Mouse (Mus musculus): ENCODE measurements at regions not wholly inside any gene's neighbourhood (a gene's known extent, or its start where the extent isn't known, plus 50 kb on each side); places are given as distances from the start of the nearest gene placed in this dataset.

DNA sequence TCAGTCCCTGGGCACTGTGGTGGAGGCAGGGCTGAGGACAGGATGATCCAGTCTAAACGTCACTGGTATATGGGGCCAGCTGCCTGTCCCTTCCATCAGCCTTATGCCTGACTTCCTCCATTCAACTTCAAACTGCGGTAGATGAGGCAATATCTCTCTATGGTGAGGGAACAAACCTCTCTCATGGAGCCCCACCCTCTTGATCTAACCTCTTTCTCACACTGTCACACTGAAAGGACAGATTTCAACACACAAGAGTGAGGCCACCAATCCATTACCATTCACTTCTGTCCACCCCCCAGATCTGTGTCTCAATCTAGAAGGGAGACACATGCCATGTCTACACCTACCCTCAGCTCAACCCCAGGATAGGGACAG, 92.5 kb upstream of the Smad3 start:
- no peak for DNase-seq (ENCODE audit: low spot score)

DNA sequence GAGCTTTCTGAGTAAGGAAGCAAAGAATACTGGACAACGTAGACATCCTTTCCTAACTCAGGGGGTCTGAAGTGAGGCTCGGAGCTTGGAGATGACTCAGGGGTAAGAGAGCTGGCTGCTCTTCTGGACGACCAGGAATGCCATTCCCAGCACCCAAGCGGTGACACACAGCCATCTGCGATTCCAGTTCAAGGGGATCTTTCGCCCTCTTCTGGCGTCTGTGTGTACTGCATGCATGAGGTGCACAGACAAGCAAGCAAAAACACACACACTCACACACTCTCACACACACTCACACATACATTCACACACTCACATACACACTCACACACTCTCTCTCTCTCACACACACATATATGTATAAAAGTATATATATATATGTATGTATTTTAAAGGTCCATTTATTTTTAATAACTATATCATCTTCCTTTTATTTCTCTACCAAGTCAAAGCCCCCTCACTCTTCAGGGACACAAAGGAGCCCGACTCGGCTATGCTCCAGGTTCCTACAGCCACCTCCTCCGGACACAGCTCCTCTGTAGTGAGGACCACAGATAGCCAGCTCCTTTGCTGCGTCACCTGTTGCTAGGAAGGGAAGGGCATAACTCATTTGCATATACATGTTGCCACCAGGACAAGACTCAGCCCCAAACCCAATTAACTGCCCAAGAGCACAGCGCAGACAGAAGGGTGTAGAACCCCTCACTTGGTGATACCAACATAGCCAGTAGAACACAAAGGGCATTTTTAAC, 91.9 kb upstream of the Smad3 start:
- DNase-seq (ENCODE audit: low spot score): no peak

DNA sequence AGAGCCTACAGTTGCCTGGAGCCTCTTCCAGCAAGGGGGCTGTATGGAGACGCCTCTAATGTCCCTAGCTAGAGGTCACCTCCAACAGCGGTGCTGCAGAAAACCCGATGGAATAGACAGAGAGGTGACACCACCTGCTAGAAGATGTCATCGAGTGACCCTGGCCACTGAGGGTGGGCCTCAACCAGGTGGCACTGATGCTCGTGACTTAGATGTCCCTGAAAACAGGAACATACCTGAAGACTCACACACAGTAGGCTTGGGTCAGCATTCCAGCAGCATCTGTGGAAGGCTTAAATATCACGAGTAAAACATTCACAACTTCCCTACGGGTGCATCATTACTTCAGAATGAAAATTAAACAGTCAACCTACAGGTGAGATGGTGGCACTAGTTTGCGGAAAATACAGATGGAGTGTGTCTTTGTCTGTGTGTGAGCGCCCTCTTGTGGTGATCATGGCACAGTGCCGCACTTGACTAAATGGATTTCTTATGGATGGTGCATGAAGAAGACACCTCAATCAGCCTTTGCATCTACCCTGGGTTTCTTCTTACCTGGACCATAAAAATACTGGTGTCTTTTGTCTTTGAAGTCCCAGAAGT, 86.2 kb upstream of the Smad3 start:
- DNase-seq (ENCODE audit: low spot score): peak; percentile 82

DNA sequence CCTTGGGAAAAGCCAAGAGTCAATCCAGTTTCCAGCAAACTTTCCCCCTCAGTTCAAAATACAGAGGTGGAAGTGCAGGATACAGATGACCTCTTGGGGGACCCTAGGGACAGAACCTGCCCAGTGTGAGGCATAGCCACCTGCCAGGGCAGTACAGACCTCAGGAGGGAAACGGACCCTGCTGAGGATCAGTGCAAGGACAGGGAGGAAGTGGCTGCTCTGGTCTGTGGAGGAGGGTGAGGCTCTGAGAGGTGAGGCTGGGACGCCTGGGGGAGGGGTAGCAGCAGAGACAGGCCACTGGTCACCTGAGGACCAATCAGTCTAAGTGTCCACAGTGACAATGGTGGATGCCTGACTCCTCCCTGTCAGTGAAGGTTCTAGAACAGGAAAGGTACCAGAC, 85.6 kb upstream of the Smad3 start:
- DNase-seq (ENCODE audit: low spot score): no peak

DNA sequence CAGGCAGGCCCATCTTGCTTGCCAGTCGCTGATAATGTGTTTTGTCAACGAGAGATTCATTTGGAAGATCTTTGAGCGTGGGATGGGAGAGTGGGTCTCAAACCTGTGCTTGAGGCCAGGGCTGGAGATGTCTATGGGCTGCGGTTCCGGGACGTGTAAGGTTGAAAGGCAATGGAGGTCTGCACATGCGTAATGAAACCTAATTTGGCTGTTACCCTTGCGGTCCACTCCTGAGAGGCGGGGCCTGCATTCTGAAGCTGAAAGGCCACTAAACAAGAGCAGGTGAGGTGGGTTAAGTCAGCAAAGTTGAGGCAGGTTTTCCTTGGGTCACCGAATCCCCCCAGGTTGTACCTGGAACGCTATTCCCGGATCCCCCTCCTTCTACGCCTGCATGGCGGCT, 83.3 kb upstream of the Smad3 start:
- DNase-seq (ENCODE audit: low spot score): no peak

DNA sequence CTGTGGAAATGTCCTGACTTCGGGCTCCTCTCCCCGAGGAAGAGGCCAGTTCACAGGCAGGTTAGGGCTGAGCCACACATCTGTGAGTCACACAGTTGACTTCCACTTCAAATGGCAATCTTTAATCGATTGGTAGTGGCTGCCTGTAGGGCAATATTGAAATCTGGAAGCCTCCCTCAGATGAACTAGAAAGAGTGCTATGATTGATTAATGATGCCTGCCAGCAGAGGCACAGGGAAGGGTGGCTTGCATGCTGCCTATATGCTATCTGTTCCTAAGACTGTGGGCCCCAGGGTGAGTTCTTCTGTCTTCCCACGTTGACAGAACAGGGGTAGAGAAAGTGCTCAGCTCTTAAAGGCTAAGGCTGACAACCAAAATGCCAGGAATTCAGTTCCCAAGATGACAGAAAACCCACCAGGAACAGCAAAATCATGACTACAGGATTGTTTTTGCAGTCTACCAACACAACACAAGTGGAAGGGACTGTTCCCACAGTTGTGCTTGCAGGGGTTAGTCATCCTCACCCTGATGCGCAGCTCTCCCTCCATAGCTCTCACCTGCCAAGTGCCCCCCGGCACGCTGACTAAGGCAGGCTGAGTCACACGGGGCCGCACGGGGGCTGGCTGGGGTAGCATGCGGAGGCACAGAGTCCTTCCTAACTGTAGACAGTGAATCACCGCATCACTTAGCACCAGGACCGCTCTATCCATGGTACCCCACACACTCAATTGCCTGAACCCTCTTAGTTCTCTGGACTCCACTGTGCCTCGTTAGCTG, 81.4 kb upstream of the Smad3 start:
- DNase-seq (ENCODE audit: low spot score): no peak

DNA sequence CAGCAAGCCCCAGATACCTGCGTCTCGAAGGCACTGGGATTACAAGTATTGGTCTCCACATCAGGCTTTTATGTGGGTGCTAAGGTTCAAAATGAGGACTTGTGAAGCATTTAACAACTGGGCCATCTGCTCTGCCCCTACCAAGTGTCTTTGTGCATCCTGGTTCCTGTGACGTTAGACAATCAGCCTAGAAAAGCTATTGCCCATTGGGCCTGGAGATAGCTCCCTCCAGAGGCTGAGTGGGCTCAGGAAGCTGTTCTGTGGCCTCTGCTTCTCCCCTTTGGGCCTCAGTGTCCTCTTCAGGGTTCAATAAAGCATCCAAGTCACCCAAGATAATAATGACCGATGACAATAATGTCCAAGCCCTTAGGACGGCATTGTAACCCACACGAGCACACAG, 79.8 kb upstream of the Smad3 start:
- DNase-seq (ENCODE audit: low spot score): no peak

DNA sequence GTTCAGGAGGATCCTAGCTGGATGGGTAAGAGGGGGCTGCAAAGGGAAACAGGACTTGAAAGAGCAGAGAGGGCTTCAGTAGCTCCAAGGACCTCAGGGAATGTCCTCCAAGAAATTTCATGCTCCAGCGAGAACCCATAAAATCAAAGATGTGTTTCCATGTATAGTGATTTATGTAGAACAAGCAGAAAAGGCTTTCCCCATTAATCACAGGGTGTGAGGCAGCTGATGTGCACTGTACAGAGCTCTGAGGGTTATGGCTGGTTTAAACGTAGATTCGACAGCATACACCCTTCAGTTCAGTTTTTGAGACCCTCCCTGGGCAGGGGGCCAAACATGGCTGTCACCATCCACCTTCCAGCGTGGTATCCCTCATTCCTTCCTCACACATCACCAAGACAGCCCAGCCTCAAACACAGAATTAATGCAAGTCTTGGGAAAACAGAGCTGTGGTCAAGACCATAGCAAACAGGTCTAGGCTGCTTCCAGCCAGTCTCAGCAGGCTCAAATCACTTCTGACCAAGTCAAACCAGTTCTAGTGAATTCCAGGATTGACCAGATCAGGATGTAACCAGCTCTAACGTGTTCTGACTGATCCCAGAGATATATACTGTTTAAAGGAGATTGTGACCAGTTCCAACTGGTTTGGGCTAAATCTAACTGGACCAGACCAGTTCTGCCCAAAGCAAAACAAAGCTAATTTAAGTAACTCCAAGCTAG, 78.9 kb upstream of the Smad3 start:
- no peak for DNase-seq (ENCODE audit: low spot score)

DNA sequence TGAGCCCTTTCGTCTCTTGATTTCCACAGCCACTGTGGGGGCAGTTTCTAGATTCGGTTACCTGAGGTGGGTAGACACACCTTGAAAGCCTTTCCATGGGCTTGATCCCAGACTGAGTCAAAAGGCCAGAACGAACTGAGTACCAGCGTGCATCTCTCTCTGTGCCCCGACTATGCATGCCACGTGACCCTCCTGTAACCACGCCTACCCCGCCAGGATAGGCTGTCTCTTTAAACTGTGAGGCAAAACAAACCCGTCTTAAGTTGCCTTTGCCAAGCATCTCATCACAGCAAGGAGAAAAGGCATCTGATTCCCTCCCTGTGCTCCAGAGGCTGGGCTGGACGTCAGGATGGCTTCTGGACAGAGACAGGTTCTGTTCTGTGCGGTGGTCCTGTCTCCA, 78.2 kb upstream of the Smad3 start:
- no peak for DNase-seq (ENCODE audit: low spot score)

DNA sequence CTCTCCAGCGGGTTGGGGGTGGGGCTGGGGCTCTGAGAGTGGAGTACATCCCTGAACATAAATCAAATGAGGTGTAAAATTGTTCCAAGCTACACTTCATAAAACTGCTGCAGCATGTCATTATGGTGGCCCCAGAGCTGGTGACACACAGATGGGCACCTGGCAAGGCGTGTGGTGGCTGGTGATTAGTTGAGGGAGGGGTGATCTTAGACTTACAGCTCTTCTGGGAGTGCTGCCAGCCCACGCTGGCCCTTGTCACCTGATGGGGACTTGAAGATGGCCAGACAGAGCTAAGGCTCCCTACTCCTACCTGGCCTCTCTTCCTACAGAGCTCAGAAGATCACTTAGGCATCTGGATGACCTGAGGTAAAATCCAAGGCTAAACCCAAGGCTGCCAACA, 76.6 kb upstream of the Smad3 start:
- DNase-seq (ENCODE audit: low spot score): no peak

DNA sequence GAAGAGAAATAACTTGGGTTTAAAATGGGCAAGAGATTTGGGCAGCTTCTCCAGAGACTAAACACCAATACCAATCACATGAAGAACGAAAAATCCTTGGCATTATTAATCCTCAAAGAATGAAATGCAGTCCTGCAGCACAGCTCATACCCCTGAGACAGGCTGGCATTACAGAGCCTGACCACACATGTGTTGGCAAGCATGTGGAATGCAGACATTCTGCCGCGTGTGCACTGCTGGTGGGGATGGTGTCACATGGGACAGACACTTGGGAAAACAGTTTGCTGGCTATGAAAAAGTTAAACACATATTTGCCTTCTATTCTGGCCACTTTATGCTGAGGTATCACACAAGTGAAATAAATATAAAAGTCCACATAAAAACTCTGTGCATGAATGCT, 60.4 kb upstream of the Smad3 start:
- no peak for DNase-seq (ENCODE audit: low spot score)

DNA sequence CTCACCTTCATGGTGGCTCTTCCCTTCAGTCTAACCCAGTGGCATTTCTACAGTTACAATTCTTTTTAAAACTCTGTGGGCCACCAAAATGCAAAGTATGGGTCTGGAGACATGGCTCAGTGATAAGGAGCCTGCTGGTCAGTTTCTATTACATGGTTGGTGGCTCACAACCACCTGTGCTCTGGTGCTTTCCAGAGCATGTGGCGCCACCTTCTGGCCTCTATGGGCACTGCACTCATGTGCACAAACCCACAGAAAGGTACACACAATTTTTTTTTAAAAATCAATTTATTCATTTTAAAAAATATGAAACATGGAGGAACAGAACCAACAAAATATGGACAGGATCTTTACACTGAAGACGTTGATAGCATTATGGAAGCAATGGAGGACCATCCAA, 58.7 kb upstream of the Smad3 start:
- DNase-seq (ENCODE audit: low spot score): no peak

DNA sequence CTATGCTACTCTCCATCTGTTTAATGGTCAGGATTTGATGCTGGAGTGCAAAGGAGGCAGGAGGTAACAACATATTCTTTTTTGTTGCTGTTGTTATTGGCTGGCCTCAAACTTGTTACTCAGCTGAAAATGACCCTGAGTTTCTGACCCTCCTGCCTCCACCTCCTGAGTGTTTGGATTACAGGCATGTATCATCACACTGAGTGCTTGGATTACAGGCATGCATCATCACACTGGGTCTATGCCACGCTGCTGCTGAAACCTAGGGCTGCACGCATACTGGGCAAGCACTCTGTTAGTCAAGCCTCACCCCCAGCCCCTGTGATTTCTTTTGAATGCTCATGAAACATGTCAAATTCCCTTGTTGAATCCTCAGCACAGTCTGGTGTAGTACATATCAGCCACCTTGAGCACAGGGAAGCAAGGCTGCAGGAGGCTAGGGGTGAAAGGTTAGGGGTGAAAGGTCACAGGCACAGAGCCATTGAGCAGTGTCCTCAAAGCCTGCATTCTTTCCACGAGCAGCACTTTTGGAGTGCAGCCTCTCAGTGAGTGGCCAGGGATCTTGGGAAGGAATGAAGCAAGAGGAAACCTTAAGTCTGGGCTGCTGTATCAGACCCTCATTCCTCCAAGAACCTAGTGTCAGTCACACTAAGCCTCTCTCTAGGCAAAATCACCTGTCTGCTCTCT, 52.2 kb upstream of the Smad3 start:
- no peak for DNase-seq (ENCODE audit: low spot score)
